Mouse (Mus musculus) activated CD4-positive, CD25-positive, alpha-beta regulatory T cell, adult 4 months (primary cell): ENCODE results near the gene Nek5. TPM values are rescaled to one million over a fixed set of nuclear protein-coding genes. Genes with fewer than 3 reads are reported as not detected.

ENCODE experiments used
- polyA plus RNA-seq, 2 experiments: library from polyadenylated mRNA; unstranded; fragments of 100-300 nt; shearing (Covaris generic); gene quantifications; one replicate each; pipeline ENCODE4 v1.2.1; 2017

Gene Nek5
- polyA plus RNA-seq, 2 experiments from 2014 or later: 0.22 TPM; not detected in 1

Other genes with a start within 250 kb of the Nek5 start
- gene Defb9, start 239.6 kb downstream of the Nek5 start, polyA plus RNA-seq: not detected
- not detected for gene Defb11, start 218.6 kb downstream of the Nek5 start, polyA plus RNA-seq
- gene Defb15, start 192.3 kb downstream of the Nek5 start, polyA plus RNA-seq: not detected
- gene Defb35, start 186.7 kb downstream of the Nek5 start, polyA plus RNA-seq: not detected
- gene Defb13, start 178.3 kb downstream of the Nek5 start, polyA plus RNA-seq: not detected
- gene Fam90a1a, start 166.3 kb downstream of the Nek5 start, polyA plus RNA-seq: not detected
- not detected for gene Ccdc70, start 155.3 kb downstream of the Nek5 start, polyA plus RNA-seq
- gene Atp7b, start 64.7 kb downstream of the Nek5 start, polyA plus RNA-seq: not detected
- 10 to 100 TPM; 19.7 to 20.2 TPM for gene Alg11, start 64.3 kb downstream of the Nek5 start, polyA plus RNA-seq
- gene Nek3, start 41.4 kb upstream of the Nek5 start, polyA plus RNA-seq: 1 to 10 TPM; 4.6 to 6.1 TPM
- 10 to 100 TPM; 13.3 to 14.9 TPM for gene Ckap2, start 60.8 kb upstream of the Nek5 start, polyA plus RNA-seq
- gene Vps36, start 67.8 kb upstream of the Nek5 start, polyA plus RNA-seq: 10 to 100 TPM; 30.5 to 41.2 TPM
- gene Thsd1, start 102.3 kb upstream of the Nek5 start, polyA plus RNA-seq: under 1 TPM in 1 of 2 experiments, not detected in 1; 0.10 TPM
- gene Tpte, start 158.4 kb upstream of the Nek5 start, polyA plus RNA-seq: not detected